Mouse (Mus musculus) embryonic facial prominence, embryonic 10.5 days (tissue): Measurements from ENCODE around the gene Tmem59. TPM values are rescaled to one million over a fixed set of nuclear protein-coding genes. Genes with fewer than 3 reads are reported as not detected.
A peak's percentile ranks its signal among the peaks of the same experiment; 100 is the strongest.

Source experiments
- DNase-seq: peaks from one replicate; pipeline ENCODE4 v3.0.0-alpha.2; 2017; ENCODE audit warnings: low spot score
- H3K27ac ChIP-seq: fragments of 300-500 bp; sonication (generic); replicated peaks from 2 replicates; pipeline ENCODE4 v1.5.1; 2016; ENCODE audit warnings: mild to moderate bottlenecking
- H3K27me3 ChIP-seq: fragments of 300-500 bp; sonication (generic); replicated peaks from 2 replicates; pipeline ENCODE4 v1.6.1; 2016; ENCODE audit warnings: low read depth, mild to moderate bottlenecking; ENCODE audit not compliant: poor library complexity, severe bottlenecking
- H3K36me3 ChIP-seq: fragments of 300-500 bp; sonication (generic); replicated peaks from 2 replicates; pipeline ENCODE4 v1.6.1; 2016; ENCODE audit warnings: mild to moderate bottlenecking, moderate library complexity
- H3K4me1 ChIP-seq: fragments of 300-500 bp; sonication (generic); 2 replicates; pipeline ENCODE4 v1.6.1; 2016
- H3K4me3 ChIP-seq: fragments of 300-500 bp; sonication (generic); 2 replicates; pipeline ENCODE4 v1.5.1; 2016; ENCODE audit warnings: mild to moderate bottlenecking, moderate library complexity
- H3K9me3 ChIP-seq: fragments of 300-500 bp; sonication (generic); 2 replicates; pipeline ENCODE4 v1.6.1; 2016; ENCODE audit warnings: mild to moderate bottlenecking
- WGBS: fragments of 180-500 bp; shearing (Covaris S2); methylation state at CpG from one replicate; pipeline ENCODE4 v1.1.7; 2016; 5-methylcytosine and 5-hydroxymethylcytosine counted together
- polyA plus RNA-seq: library from polyadenylated mRNA; unstranded; fragments of >200 nt; fragmentation: Nextera tagmentation; extraction: Ambion mirVana; gene quantifications from 2 replicates; pipeline ENCODE4 v1.2.1, GENCODE M21; 2016

The Tmem59 gene
- polyA plus RNA-seq, 1 experiment from 2014 or later: 266 TPM

GRCm38 (mm10) chr4:107183203-107183602 is 5.0 kb downstream of the Tmem59 start:
- H3K27me3 ChIP-seq: no peaks in the 10 kb centered on the region
- H3K4me1 ChIP-seq: peaks cover 40% of the 10 kb centered on the region
- H3K4me3 ChIP-seq: no peak overlapping the region
- no peaks in the 10 kb centered on the region for H3K9me3 ChIP-seq
- DNase-seq: peak; percentile 13
- peaks cover 25% of the 10 kb centered on the region for H3K36me3 ChIP-seq
- 96% methylated on average over 4 of the region's 4 CpGs for WGBS
- H3K27ac ChIP-seq: no peak overlapping the region

- H3K27ac ChIP-seq: peak overlapping the region; percentile 70
- peaks cover 25% of the 10 kb centered on the region for H3K4me1 ChIP-seq
- H3K4me3 ChIP-seq: no peak overlapping the region
- no peaks in the 10 kb centered on the region for H3K9me3 ChIP-seq
- no peaks in the 10 kb centered on the region for H3K27me3 ChIP-seq
- WGBS: 46% methylated on average over 3 of the region's 3 CpGs
- DNase-seq: peak; percentile 68
- peaks cover 50% of the 10 kb centered on the region for H3K36me3 ChIP-seq
Observed at GRCm38 (mm10) chr4:107185703-107186102, 7.5 kb downstream of the Tmem59 start.

- Histone ChIP-seq H3K4me3 (no peak overlapping the region), H3K27me3 (no peaks in the 10 kb centered on the region), H3K4me1 (no peaks in the 10 kb centered on the region), H3K9me3 (no peaks in the 10 kb centered on the region), H3K36me3 (peaks cover 98% of the 10 kb centered on the region), H3K27ac (no peak overlapping the region)
- no peak for DNase-seq
- 97% methylated on average over 3 of the region's 3 CpGs for WGBS
Observed at GRCm38 (mm10) chr4:107193841-107194240, 15.6 kb downstream of the Tmem59 start.

GRCm38 (mm10) chr4:107196454-107196853 is 18.3 kb downstream of the Tmem59 start:
- 92% methylated on average over 2 of the region's 2 CpGs for WGBS
- Histone ChIP-seq H3K4me1 (no peaks in the 10 kb centered on the region), H3K9me3 (no peaks in the 10 kb centered on the region), H3K36me3 (peaks cover 98% of the 10 kb centered on the region), H3K4me3 (no peak overlapping the region), H3K27me3 (no peaks in the 10 kb centered on the region), H3K27ac (no peak overlapping the region)
- DNase-seq: no peak

GRCm38 (mm10) chr4:107198072-107198471 is 19.9 kb downstream of the Tmem59 start:
- H3K4me1 ChIP-seq: no peaks in the 10 kb centered on the region
- DNase-seq: no peak
- no peaks in the 10 kb centered on the region for H3K27me3 ChIP-seq
- WGBS: 92% methylated on average over 5 of the region's 5 CpGs
- H3K4me3 ChIP-seq: no peak overlapping the region
- H3K9me3 ChIP-seq: no peaks in the 10 kb centered on the region
- peaks cover 99% of the 10 kb centered on the region for H3K36me3 ChIP-seq
- H3K27ac ChIP-seq: no peak overlapping the region

- Histone ChIP-seq H3K27me3 (no peaks in the 10 kb centered on the region), H3K9me3 (no peaks in the 10 kb centered on the region), H3K4me1 (no peaks in the 10 kb centered on the region), H3K36me3 (peaks cover 99% of the 10 kb centered on the region), H3K4me3 (no peak overlapping the region), H3K27ac (no peak overlapping the region)
- WGBS: 97% methylated on average over 3 of the region's 3 CpGs
- DNase-seq: no peak
Observed at GRCm38 (mm10) chr4:107201779-107202178, 23.6 kb downstream of the Tmem59 start.

GRCm38 (mm10) chr4:107203001-107203400 is 24.8 kb downstream of the Tmem59 start:
- H3K4me1 ChIP-seq: no peaks in the 10 kb centered on the region
- no peaks in the 10 kb centered on the region for H3K9me3 ChIP-seq
- no peaks in the 10 kb centered on the region for H3K27me3 ChIP-seq
- no peak for DNase-seq
- no peak overlapping the region for H3K4me3 ChIP-seq
- WGBS: 89% methylated on average over 7 of the region's 7 CpGs
- H3K36me3 ChIP-seq: peaks cover 99% of the 10 kb centered on the region
- H3K27ac ChIP-seq: no peak overlapping the region

- 95% methylated on average over 2 of the region's 2 CpGs for WGBS
- no peak overlapping the region for H3K27ac ChIP-seq
- no peak for DNase-seq
- no peaks in the 10 kb centered on the region for H3K9me3 ChIP-seq
- H3K4me1 ChIP-seq: 0 out of 2 replicates have a peak, but pooled peaks cover 3% of the 10 kb centered on the region
- peaks cover 72% of the 10 kb centered on the region for H3K36me3 ChIP-seq
- no peak overlapping the region for H3K4me3 ChIP-seq
- H3K27me3 ChIP-seq: no peaks in the 10 kb centered on the region
Observed at GRCm38 (mm10) chr4:107207016-107207415, 28.8 kb downstream of the Tmem59 start.

- 86% methylated on average over 3 of the region's 3 CpGs for WGBS
- Histone ChIP-seq H3K4me3 (no peak within 1 kb of the TSS), H3K36me3 (peaks cover 53% of the 10 kb centered on the region), H3K4me1 (peaks cover 11% of the 10 kb centered on the region), H3K9me3 (no peaks in the 10 kb centered on the region), H3K27ac (no peak within 1 kb of the TSS), H3K27me3 (no peaks in the 10 kb centered on the region)
- no peak for DNase-seq
Observed at GRCm38 (mm10) chr4:107208880-107209279, 30.7 kb downstream of the Tmem59 start, which contains the start of gene Ldlrad1. TSS of gene Ldlrad1 (plus strand) at chr4:107209180.

GRCm38 (mm10) chr4:107210483-107211097 is 32.4 kb downstream of the Tmem59 start:
- H3K27me3 ChIP-seq: no peaks in the 10 kb centered on the region
- no peak overlapping the region for H3K27ac ChIP-seq
- no peak overlapping the region for H3K4me3 ChIP-seq
- H3K4me1 ChIP-seq: peaks cover 11% of the 10 kb centered on the region
- H3K9me3 ChIP-seq: no peaks in the 10 kb centered on the region
- 87% methylated on average over 5 of the region's 5 CpGs for WGBS
- peaks cover 36% of the 10 kb centered on the region for H3K36me3 ChIP-seq
- DNase-seq: no peak

GRCm38 (mm10) chr4:107211465-107211864 is 33.3 kb downstream of the Tmem59 start:
- H3K4me1 ChIP-seq: peaks cover 11% of the 10 kb centered on the region
- no peak overlapping the region for H3K27ac ChIP-seq
- H3K4me3 ChIP-seq: no peak overlapping the region
- no peaks in the 10 kb centered on the region for H3K27me3 ChIP-seq
- H3K36me3 ChIP-seq: peaks cover 27% of the 10 kb centered on the region
- 83% methylated on average over 4 of the region's 4 CpGs for WGBS
- DNase-seq: no peak
- no peaks in the 10 kb centered on the region for H3K9me3 ChIP-seq

GRCm38 (mm10) chr4:107211936-107212335 is 33.7 kb downstream of the Tmem59 start:
- DNase-seq: no peak
- H3K9me3 ChIP-seq: no peaks in the 10 kb centered on the region
- no peaks in the 10 kb centered on the region for H3K27me3 ChIP-seq
- 87% methylated on average over 5 of the region's 5 CpGs for WGBS
- peaks cover 11% of the 10 kb centered on the region for H3K4me1 ChIP-seq
- peaks cover 22% of the 10 kb centered on the region for H3K36me3 ChIP-seq
- no peak overlapping the region for H3K4me3 ChIP-seq
- H3K27ac ChIP-seq: 0 out of 2 replicates have a peak overlapping the region, but pooled peaks have one; percentile 2

GRCm38 (mm10) chr4:107213279-107214011 is 35.2 kb downstream of the Tmem59 start:
- Histone ChIP-seq H3K27ac (no peak overlapping the region; the same call in 1 of the 2 replicates), H3K9me3 (no peaks in the 10 kb centered on the region), H3K27me3 (no peaks in the 10 kb centered on the region), H3K36me3 (peaks cover 9% of the 10 kb centered on the region; the same call in 1 of the 2 replicates), H3K4me3 (no peak overlapping the region), H3K4me1 (peaks cover 11% of the 10 kb centered on the region)
- DNase-seq: no peak
- WGBS: 79% methylated on average over 12 of the region's 12 CpGs
